Mouse (Mus musculus) ES-Bruce4 (cell line): ENCODE measurements around the gene Smpd2. TPM values are rescaled to one million over a fixed set of nuclear protein-coding genes. Genes with fewer than 3 reads are reported as not detected.

Source experiments
- H3K27ac ChIP-seq: 2 replicates; pipeline ENCODE4 v1.5.1; 2012; ENCODE audit warnings: low read length, inconsistent platforms; ENCODE audit not compliant: insufficient read depth
- H3K27me3 ChIP-seq: 2 replicates; pipeline ENCODE4 v1.6.1; 2012; ENCODE audit warnings: mild to moderate bottlenecking, low read length, inconsistent platforms; ENCODE audit not compliant: control insufficient read depth, poor library complexity, insufficient read depth, severe bottlenecking
- H3K36me3 ChIP-seq: 2 replicates; pipeline ENCODE4 v1.6.1; 2012; ENCODE audit warnings: inconsistent platforms, mild to moderate bottlenecking, low read length, moderate library complexity; ENCODE audit not compliant: control insufficient read depth, poor library complexity, insufficient read depth, severe bottlenecking
- H3K4me1 ChIP-seq: one replicate; pipeline ENCODE4 v1.8.1; 2011; ENCODE audit warnings: low read length; ENCODE audit not compliant: control insufficient read depth, insufficient read depth
- H3K4me3 ChIP-seq: 2 replicates; pipeline ENCODE4 v1.5.1; 2011; ENCODE audit warnings: low read depth, mild to moderate bottlenecking, low read length
- H3K9ac ChIP-seq: 2 replicates; pipeline ENCODE4 v1.6.1; 2012; ENCODE audit warnings: low read depth, mild to moderate bottlenecking, inconsistent platforms; ENCODE audit not compliant: poor library complexity, severe bottlenecking
- H3K9me3 ChIP-seq: replicated peaks from 2 replicates; pipeline ENCODE4 v1.6.1; 2012; ENCODE audit warnings: mild to moderate bottlenecking, low read length, inconsistent platforms; ENCODE audit not compliant: control insufficient read depth, poor library complexity, insufficient read depth, severe bottlenecking
- CTCF ChIP-seq: IDR thresholded peaks from one replicate; pipeline ENCODE4 v1.8.1; 2011; ENCODE audit warnings: low read depth, low read length
- EP300 ChIP-seq: IDR thresholded peaks from 2 replicates; pipeline ENCODE4 v1.6.1; 2011; ENCODE audit warnings: low read depth, low read length; ENCODE audit not compliant: insufficient read depth
- POLR2A ChIP-seq: IDR thresholded peaks from one replicate; pipeline ENCODE4 v1.8.1; 2011; ENCODE audit warnings: low read length; ENCODE audit not compliant: insufficient read depth
- polyA plus RNA-seq: library from polyadenylated mRNA; stranded (reverse); fragments of >200 nt; gene quantifications from 2 replicates; pipeline ENCODE4 v1.2.4, GENCODE M21; 2011; ENCODE audit warnings: low read depth; ENCODE audit not compliant: missing spikeins, insufficient read depth, insufficient read length

The Smpd2 gene
- polyA plus RNA-seq, 1 experiment: 10.4 TPM

GRCm38 (mm10) chr10:41470693-41471092 is 19.5 kb downstream of the Smpd2 start:
- no peak overlapping the region for H3K27ac ChIP-seq
- no peaks in the 10 kb centered on the region for H3K27me3 ChIP-seq
- no peaks in the 10 kb centered on the region for H3K9me3 ChIP-seq
- peaks cover 10% of the 10 kb centered on the region for H3K4me1 ChIP-seq
- H3K4me3 ChIP-seq: no peak overlapping the region
- TF ChIP-seq EP300 (no peak), CTCF (no peak), POLR2A (no peak)
- H3K9ac ChIP-seq: no peak overlapping the region
- H3K36me3 ChIP-seq: no peaks in the 10 kb centered on the region

- Histone ChIP-seq H3K4me1 (peaks cover 7% of the 10 kb centered on the region), H3K27ac (peak overlapping the region; percentile 88; the same call in 1 of the 2 replicates), H3K9ac (no peak overlapping the region), H3K36me3 (no peaks in the 10 kb centered on the region), H3K9me3 (no peaks in the 10 kb centered on the region), H3K4me3 (no peak overlapping the region), H3K27me3 (no peaks in the 10 kb centered on the region)
- TF ChIP-seq EP300 (peak; percentile 98), POLR2A (no peak)
These were observed 22.8 kb downstream of the Smpd2 start for GRCm38 (mm10) chr10:41467325-41467724.

GRCm38 (mm10) chr10:41464401-41464955 is 25.7 kb downstream of the Smpd2 start:
- Histone ChIP-seq H3K9me3 (no peaks in the 10 kb centered on the region), H3K4me1 (peaks cover 7% of the 10 kb centered on the region), H3K36me3 (no peaks in the 10 kb centered on the region), H3K4me3 (no peak overlapping the region), H3K9ac (no peak overlapping the region), H3K27ac (no peak overlapping the region), H3K27me3 (no peaks in the 10 kb centered on the region)
- TF ChIP-seq POLR2A (no peak), EP300 (0 out of 2 replicates have a peak, but pooled peaks have one; percentile 50), CTCF (no peak)

GRCm38 (mm10) chr10:41461057-41461722 is 29.0 kb downstream of the Smpd2 start:
- Histone ChIP-seq H3K27ac (no peak overlapping the region), H3K4me3 (no peak overlapping the region), H3K4me1 (peaks cover 4% of the 10 kb centered on the region), H3K9me3 (no peaks in the 10 kb centered on the region), H3K9ac (no peak overlapping the region), H3K36me3 (no peaks in the 10 kb centered on the region), H3K27me3 (no peaks in the 10 kb centered on the region)
- TF ChIP-seq CTCF (no peak), POLR2A (no peak), EP300 (no peak)

- no peak overlapping the region for H3K9ac ChIP-seq
- no peaks in the 10 kb centered on the region for H3K27me3 ChIP-seq
- no peak overlapping the region for H3K4me3 ChIP-seq
- H3K27ac ChIP-seq: 0 out of 2 replicates have a peak overlapping the region, but pooled peaks have one; percentile 12
- TF ChIP-seq EP300: no peak
- TF ChIP-seq CTCF: no peak
- TF ChIP-seq POLR2A: no peak
- H3K4me1 ChIP-seq: peaks cover 4% of the 10 kb centered on the region
- H3K36me3 ChIP-seq: no peaks in the 10 kb centered on the region
- no peaks in the 10 kb centered on the region for H3K9me3 ChIP-seq
These were observed 29.7 kb downstream of the Smpd2 start for GRCm38 (mm10) chr10:41460501-41460900.

- Histone ChIP-seq H3K9ac (no peak overlapping the region), H3K9me3 (no peaks in the 10 kb centered on the region), H3K4me3 (no peak overlapping the region), H3K36me3 (no peaks in the 10 kb centered on the region), H3K27me3 (no peaks in the 10 kb centered on the region), H3K4me1 (peaks cover 4% of the 10 kb centered on the region), H3K27ac (peak overlapping the region; percentile 15; the same call in 1 of the 2 replicates)
- TF ChIP-seq POLR2A (no peak), CTCF (no peak), EP300 (no peak)
These were observed 30.2 kb downstream of the Smpd2 start for GRCm38 (mm10) chr10:41459990-41460389.
